Mouse (Mus musculus): ENCODE data around the gene Atp6v0a1. TPM values are rescaled to one million over a fixed set of nuclear protein-coding genes. Genes with fewer than 3 reads are reported as not detected.

Gene Atp6v0a1
- polyA plus RNA-seq (2012), result 14.0 and 15.4 TPM in 2 replicates

GRCm38 (mm10) chr11:101009046-101009887 lies at the start of gene Atp6v0a1:
Gene Atp6v0a1 (plus strand): TSS chr11:101009452.
- Histone ChIP-seq H3K27me3 (ENCODE audit: control insufficient read depth) (peaks cover 31% of the 10 kb centered on the region), H3K36me3 (ENCODE audit: control insufficient read depth) (peaks cover 33% of the 10 kb centered on the region), H3K4me3 (replicated peaks) (peak within 1 kb of the TSS; percentile 73), H3K4me1 (ENCODE audit: control insufficient read depth) (peaks cover 52% of the 10 kb centered on the region), H3K9me3 (ENCODE audit: control insufficient read depth, low read length) (no peaks in the 10 kb centered on the region)
- no peak for TF ChIP-seq TAL1 (IDR thresholded peaks at IDR 0.05; ENCODE audit: low read length)
- no peak for TF ChIP-seq GATA1 (IDR thresholded peaks at IDR 0.05; ENCODE audit: low read length)

- Histone ChIP-seq H3K4me1 (ENCODE audit: control insufficient read depth) (peaks cover 61% of the 10 kb centered on the region), H3K4me3 (replicated peaks) (no peak overlapping the region), H3K9me3 (ENCODE audit: control insufficient read depth, low read length) (no peaks in the 10 kb centered on the region), H3K36me3 (ENCODE audit: control insufficient read depth) (no peaks in the 10 kb centered on the region; the same call in 1 of the 2 replicates), H3K27me3 (ENCODE audit: control insufficient read depth) (peaks cover 10% of the 10 kb centered on the region)
- no peak for TF ChIP-seq GATA1 (IDR thresholded peaks at IDR 0.05; ENCODE audit: low read length)
- no peak for TF ChIP-seq TAL1 (IDR thresholded peaks at IDR 0.05; ENCODE audit: low read length)
Observed at GRCm38 (mm10) chr11:100959464-100959810, 49.8 kb upstream of the Atp6v0a1 start.

GRCm38 (mm10) chr11:100959826-100960225 lies 49.4 kb upstream of the Atp6v0a1 start:
- TF ChIP-seq TAL1 (IDR thresholded peaks at IDR 0.05; ENCODE audit: low read length) (no peak), GATA1 (IDR thresholded peaks at IDR 0.05; ENCODE audit: low read length) (no peak)
- Histone ChIP-seq H3K36me3 (ENCODE audit: control insufficient read depth) (no peaks in the 10 kb centered on the region; the same call in 1 of the 2 replicates), H3K9me3 (ENCODE audit: control insufficient read depth, low read length) (no peaks in the 10 kb centered on the region), H3K4me1 (ENCODE audit: control insufficient read depth) (peaks cover 65% of the 10 kb centered on the region), H3K27me3 (ENCODE audit: control insufficient read depth) (peaks cover 10% of the 10 kb centered on the region), H3K4me3 (replicated peaks) (no peak overlapping the region)

- peaks cover 68% of the 10 kb centered on the region for H3K4me1 ChIP-seq (ENCODE audit: control insufficient read depth)
- H3K36me3 ChIP-seq (ENCODE audit: control insufficient read depth), result no peaks in the 10 kb centered on the region; the same call in 1 of the 2 replicates
- peaks cover 10% of the 10 kb centered on the region for H3K27me3 ChIP-seq (ENCODE audit: control insufficient read depth)
- H3K9me3 ChIP-seq (ENCODE audit: control insufficient read depth, low read length), result no peaks in the 10 kb centered on the region
- TF ChIP-seq GATA1 (IDR thresholded peaks at IDR 0.05; ENCODE audit: low read length), result no peak
- TF ChIP-seq TAL1 (IDR thresholded peaks at IDR 0.05; ENCODE audit: low read length), result no peak
- peak overlapping the region; percentile 28 for H3K4me3 ChIP-seq (replicated peaks)
Observed at GRCm38 (mm10) chr11:100960540-100960939, 48.7 kb upstream of the Atp6v0a1 start.

GRCm38 (mm10) chr11:100962371-100962911 lies 46.8 kb upstream of the Atp6v0a1 start:
- peaks cover 71% of the 10 kb centered on the region for H3K4me1 ChIP-seq (ENCODE audit: control insufficient read depth)
- no peak overlapping the region for H3K4me3 ChIP-seq (replicated peaks)
- H3K9me3 ChIP-seq (ENCODE audit: control insufficient read depth, low read length), result no peaks in the 10 kb centered on the region
- H3K36me3 ChIP-seq (ENCODE audit: control insufficient read depth), result no peaks in the 10 kb centered on the region; the same call in 1 of the 2 replicates
- peaks cover 14% of the 10 kb centered on the region for H3K27me3 ChIP-seq (ENCODE audit: control insufficient read depth)
- TF ChIP-seq TAL1 (IDR thresholded peaks at IDR 0.05; ENCODE audit: low read length), result no peak
- no peak for TF ChIP-seq GATA1 (IDR thresholded peaks at IDR 0.05; ENCODE audit: low read length)

GRCm38 (mm10) chr11:100963647-100964046 lies 45.6 kb upstream of the Atp6v0a1 start:
- Histone ChIP-seq H3K4me3 (replicated peaks) (no peak overlapping the region), H3K36me3 (ENCODE audit: control insufficient read depth) (no peaks in the 10 kb centered on the region; the same call in 1 of the 2 replicates), H3K27me3 (ENCODE audit: control insufficient read depth) (peaks cover 21% of the 10 kb centered on the region), H3K4me1 (ENCODE audit: control insufficient read depth) (peaks cover 68% of the 10 kb centered on the region), H3K9me3 (ENCODE audit: control insufficient read depth, low read length) (no peaks in the 10 kb centered on the region)
- no peak for TF ChIP-seq GATA1 (IDR thresholded peaks at IDR 0.05; ENCODE audit: low read length)
- TF ChIP-seq TAL1 (IDR thresholded peaks at IDR 0.05; ENCODE audit: low read length), result no peak

- Histone ChIP-seq H3K36me3 (ENCODE audit: control insufficient read depth) (no peaks in the 10 kb centered on the region), H3K4me3 (replicated peaks) (no peak overlapping the region), H3K27me3 (ENCODE audit: control insufficient read depth) (peaks cover 21% of the 10 kb centered on the region), H3K9me3 (ENCODE audit: control insufficient read depth, low read length) (no peaks in the 10 kb centered on the region), H3K4me1 (ENCODE audit: control insufficient read depth) (peaks cover 67% of the 10 kb centered on the region)
- TF ChIP-seq GATA1 (IDR thresholded peaks at IDR 0.05; ENCODE audit: low read length) (no peak), TAL1 (IDR thresholded peaks at IDR 0.05; ENCODE audit: low read length) (no peak)
Observed at GRCm38 (mm10) chr11:100964180-100964579, 45.1 kb upstream of the Atp6v0a1 start.

- no peaks in the 10 kb centered on the region for H3K36me3 ChIP-seq (ENCODE audit: control insufficient read depth)
- H3K9me3 ChIP-seq (ENCODE audit: control insufficient read depth, low read length), result peaks cover 2% of the 10 kb centered on the region; the same call in 1 of the 2 replicates
- no peak overlapping the region for H3K4me3 ChIP-seq (replicated peaks)
- peaks cover 28% of the 10 kb centered on the region for H3K27me3 ChIP-seq (ENCODE audit: control insufficient read depth)
- peaks cover 68% of the 10 kb centered on the region for H3K4me1 ChIP-seq (ENCODE audit: control insufficient read depth)
- TF ChIP-seq GATA1 (IDR thresholded peaks at IDR 0.05; ENCODE audit: low read length) (no peak), TAL1 (IDR thresholded peaks at IDR 0.05; ENCODE audit: low read length) (no peak)
Observed at GRCm38 (mm10) chr11:100964901-100965542, 44.2 kb upstream of the Atp6v0a1 start.

- H3K4me3 ChIP-seq (replicated peaks), result no peak overlapping the region
- peaks cover 2% of the 10 kb centered on the region; the same call in 1 of the 2 replicates for H3K9me3 ChIP-seq (ENCODE audit: control insufficient read depth, low read length)
- peaks cover 35% of the 10 kb centered on the region for H3K27me3 ChIP-seq (ENCODE audit: control insufficient read depth)
- TF ChIP-seq TAL1 (IDR thresholded peaks at IDR 0.05; ENCODE audit: low read length) (no peak), GATA1 (IDR thresholded peaks at IDR 0.05; ENCODE audit: low read length) (no peak)
- no peaks in the 10 kb centered on the region for H3K36me3 ChIP-seq (ENCODE audit: control insufficient read depth)
- H3K4me1 ChIP-seq (ENCODE audit: control insufficient read depth), result peaks cover 68% of the 10 kb centered on the region
Observed at GRCm38 (mm10) chr11:100965760-100966159, 43.5 kb upstream of the Atp6v0a1 start.
